Mouse (Mus musculus) CD4-positive, CD25-positive, alpha-beta regulatory T cell, adult 2 months (primary cell): Measurements from ENCODE around the gene Frmpd1.

Source experiments
- DNase-seq: peaks from one replicate; pipeline ENCODE4 v3.0.0-alpha.2; 2012; ENCODE audit warnings: low read depth, low spot score

Gene Frmpd1

DNA sequence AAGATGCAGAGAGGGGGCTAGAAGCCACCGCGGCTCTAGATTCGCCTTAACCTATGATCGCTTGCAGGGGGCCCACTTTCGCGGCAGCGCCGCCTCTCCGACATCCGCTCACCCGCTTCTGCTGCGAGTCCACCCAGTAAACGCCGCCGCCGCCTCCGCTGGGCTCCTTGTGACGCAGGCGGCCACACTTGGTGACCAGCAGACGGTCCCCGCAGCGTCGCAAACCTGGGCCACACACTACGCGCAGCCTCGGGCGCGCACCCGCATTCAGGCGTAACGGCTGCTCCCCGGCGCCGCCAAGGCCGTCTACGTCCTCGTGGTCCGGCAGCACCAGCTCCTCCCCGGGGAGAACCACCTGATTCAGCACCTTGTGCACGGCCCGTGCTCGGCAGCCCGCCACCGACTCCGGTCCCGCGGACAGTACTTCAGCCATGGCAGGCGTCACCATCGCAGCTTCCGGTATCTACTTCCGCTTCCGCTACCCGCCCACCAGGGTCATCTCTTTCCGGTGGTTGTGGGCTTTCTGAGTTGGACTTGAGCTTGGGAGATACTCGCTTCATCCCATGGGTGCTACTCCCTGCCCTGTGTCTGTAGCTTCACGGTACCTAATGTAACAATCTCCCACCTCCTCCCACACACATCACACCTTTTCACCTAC, 135.6 kb downstream of the Frmpd1 start:
- DNase-seq = peak; percentile 83

DNA sequence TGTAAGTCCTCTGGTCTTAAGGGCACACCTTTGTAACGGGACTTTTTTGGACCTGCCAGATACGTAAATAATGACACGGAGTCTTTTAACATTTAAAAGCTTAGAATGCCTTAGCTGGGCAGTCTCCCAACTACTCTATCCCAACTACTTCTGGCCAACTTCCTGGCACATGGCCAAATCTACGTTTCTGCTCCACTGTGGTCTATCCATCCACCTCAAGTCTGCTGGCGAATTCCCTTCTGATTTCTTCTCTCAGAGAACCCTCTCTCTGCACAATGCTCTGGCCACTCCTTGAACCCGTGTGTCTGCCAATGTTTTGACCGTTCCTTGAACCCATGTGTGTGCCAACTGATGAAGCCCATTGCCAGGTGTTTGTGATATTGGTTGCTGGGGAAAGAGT, 146.5 kb downstream of the Frmpd1 start:
- no peak for DNase-seq

DNA sequence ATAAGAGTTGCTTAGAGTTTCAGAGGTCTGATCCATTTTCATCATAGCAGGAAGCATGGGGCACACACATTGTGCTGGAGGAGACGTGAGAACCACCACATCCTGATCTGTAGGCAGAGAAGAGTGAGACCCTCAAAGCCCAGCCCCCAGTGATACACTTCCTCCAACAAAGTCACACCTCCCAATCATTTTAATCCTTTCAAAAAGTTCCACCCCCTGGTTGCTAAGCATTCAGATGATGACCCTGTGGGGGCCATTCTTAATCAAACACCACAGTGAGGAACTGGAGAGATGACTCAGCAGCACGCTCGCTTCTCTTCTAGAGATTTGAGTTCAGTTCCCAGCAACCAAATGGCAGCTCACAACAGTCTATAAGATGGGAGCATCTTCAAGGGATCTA, 147.8 kb downstream of the Frmpd1 start:
- no peak for DNase-seq
